Mouse (Mus musculus) CH12.LX (cell line): ENCODE measurements around the gene Gm44511.

Source experiments
- CTCF ChIP-seq, 2 experiments: IDR thresholded peaks in 1 of 2; conservative IDR thresholded peaks in 1 of 2; 2 replicates each; pipeline ENCODE4 v1.5.1; 2011 to 2012; ENCODE audit warnings: low read depth in 2 of 2, low read length in 2 of 2, improper control_type of control experiment in 1 of 2, inconsistent platforms in 1 of 2, mild to moderate bottlenecking in 1 of 2, moderate library complexity in 1 of 2
- E2F4 ChIP-seq: IDR thresholded peaks from 2 replicates; pipeline ENCODE4 v1.6.1; 2011; ENCODE audit warnings: low read depth, low read length, improper control_type of control experiment; ENCODE audit not compliant: insufficient replicate concordance
- EP300 ChIP-seq: IDR thresholded peaks from 2 replicates; pipeline ENCODE4 v1.6.1; 2011; ENCODE audit warnings: low read length, improper control_type of control experiment
- MAX ChIP-seq: IDR thresholded peaks from 2 replicates; pipeline ENCODE4 v1.6.1; 2011; ENCODE audit warnings: low read length, improper control_type of control experiment
- NELFE ChIP-seq: IDR thresholded peaks from 2 replicates; pipeline ENCODE4 v1.6.1; 2011; ENCODE audit warnings: low read depth, low read length, improper control_type of control experiment
- POLR2A ChIP-seq: IDR thresholded peaks from 2 replicates; pipeline ENCODE4 v1.6.1; 2011; ENCODE audit warnings: low read depth, mild to moderate bottlenecking, improper control_type of control experiment, low read length
- POLR2AphosphoS2 ChIP-seq: IDR thresholded peaks from 2 replicates; pipeline ENCODE4 v1.6.1; 2011; ENCODE audit warnings: low read depth, low read length, improper control_type of control experiment
- RAD21 ChIP-seq: IDR thresholded peaks from 2 replicates; pipeline ENCODE4 v1.6.1; 2011; ENCODE audit warnings: low read depth, mild to moderate bottlenecking, low read length, improper control_type of control experiment, moderate library complexity
- SIN3A ChIP-seq: IDR thresholded peaks from 2 replicates; pipeline ENCODE4 v1.6.1; 2012; ENCODE audit warnings: low read length, improper control_type of control experiment, inconsistent platforms
- TBP ChIP-seq: conservative IDR thresholded peaks from 2 replicates; pipeline ENCODE4 v1.6.1; 2011; ENCODE audit warnings: low read depth, low read length, improper control_type of control experiment
- ZKSCAN1 ChIP-seq: IDR thresholded peaks from 2 replicates; pipeline ENCODE4 v1.6.1; 2012; ENCODE audit warnings: low read depth, inconsistent platforms, low read length, improper control_type of control experiment, borderline replicate concordance
- ZMIZ1 ChIP-seq: IDR thresholded peaks from 2 replicates; pipeline ENCODE4 v1.6.1; 2012; ENCODE audit warnings: low read depth, mild to moderate bottlenecking, inconsistent platforms, low read length, improper control_type of control experiment

DNA sequence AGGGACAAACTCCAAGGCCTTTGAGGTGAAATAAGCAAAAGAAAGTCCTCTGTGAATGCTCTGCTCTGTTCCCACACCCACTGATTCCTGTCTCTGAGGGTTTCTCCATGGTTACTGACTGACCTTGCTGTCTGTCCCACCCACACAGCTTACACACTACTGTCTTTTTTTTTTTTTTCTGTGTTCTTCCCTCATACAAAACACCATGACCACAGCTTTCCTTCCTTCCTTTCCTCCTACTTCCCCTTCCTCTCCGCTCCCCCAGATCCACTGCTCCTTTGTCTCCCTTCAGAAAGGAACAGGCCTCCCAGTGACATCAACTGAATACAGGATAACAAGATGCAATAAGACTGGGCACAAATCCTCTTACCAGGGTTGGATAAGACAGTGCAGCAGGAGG is 37.6 kb downstream of the Gm44511 start:
- TF ChIP-seq MAX (no peak), E2F4 (no peak), SIN3A (no peak), NELFE (no peak), CTCF (conservative IDR thresholded peaks at IDR 0.05 in 1 of 2, IDR thresholded peaks at IDR 0.05 in 1 of 2; ENCODE audit: low read depth in 2 of 2, low read length in 2 of 2) (no peak), EP300 (no peak), ZKSCAN1 (no peak), POLR2A (no peak), RAD21 (no peak), ZMIZ1 (no peak), POLR2AphosphoS2 (no peak), TBP (no peak)
